29 mouse cellular contexts compared by ENCODE assay signal in the genomic region with DNA sequence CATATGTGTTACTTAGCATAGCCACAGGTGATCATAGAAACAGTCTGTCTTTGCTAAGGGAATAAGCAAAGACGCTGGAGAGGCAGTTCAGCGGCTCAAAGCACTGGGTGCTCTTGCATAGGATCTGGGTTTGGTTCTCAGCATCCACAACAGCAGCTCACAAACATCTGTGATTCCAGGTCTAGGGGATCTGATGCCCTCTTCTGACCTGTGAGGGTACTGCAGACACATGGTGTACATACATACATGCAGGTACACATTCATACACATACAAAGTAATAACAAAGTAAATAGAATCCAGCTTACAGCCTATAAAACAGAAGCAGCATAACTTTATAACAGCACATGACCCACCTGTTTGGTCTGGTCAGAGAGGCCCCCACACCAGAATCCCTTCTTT.
A peak's percentile ranks its signal among the peaks of the same experiment; 100 is the strongest.
DNase-seq lines count a peak whose midpoint lies in the region; ATAC-seq and TF ChIP-seq lines count a peak whose summit lies in the region.
"Had no signal": no experiment of that assay in that cellular context is flagged by ENCODE, and none has a peak within 500 bp of the region (broad histone marks: within the 10 kb centered on the region; RNA-seq: fewer than 3 reads in every experiment).

No protein-coding gene starts in this region.

- TF ChIP-seq CTCF in heart, adult 2 months (IDR thresholded peaks at IDR 0.05), result peak; percentile 41
- peak; percentile 16 for TF ChIP-seq CTCF in liver, postnatal 0 days (IDR thresholded peaks at IDR 0.05; ENCODE audit: low read depth)

- ATAC-seq in heart, embryonic 12.5 days (ENCODE audit: insufficient number of reproducible peaks, low FRiP score), result no peak
- ATAC-seq in liver, postnatal 0 days, result no peak
- no peak for ATAC-seq in liver, embryonic 12.5 days
- ATAC-seq: CD4-positive, CD25-positive, alpha-beta regulatory T cell, adult 4 months; forebrain, embryonic 13.5 days; midbrain, embryonic 13.5 days had no signal

- no peak overlapping the region for H3K27ac ChIP-seq in heart, adult 2 months
- no peak overlapping the region for H3K27ac ChIP-seq in heart, embryonic 12.5 days (ENCODE audit: poor library complexity, severe bottlenecking)
- no peak overlapping the region for H3K27ac ChIP-seq in liver, postnatal 0 days (ENCODE audit: low read depth)
- H3K27ac ChIP-seq in liver, embryonic 12.5 days, result no peak overlapping the region
- H3K27ac ChIP-seq: embryonic facial prominence, embryonic 10.5 days; embryonic facial prominence, embryonic 15.5 days; forebrain, embryonic 13.5 days; heart, embryonic 10.5 days; hindbrain, embryonic 13.5 days; liver, embryonic 15.5 days; macrophage; midbrain, embryonic 13.5 days had no signal

- 100% methylated on average over 2 of the region's 2 CpGs for WGBS in heart, adult 2 months
- 92% methylated on average over 2 of the region's 2 CpGs for WGBS in heart, embryonic 12.5 days
- WGBS in liver, postnatal 0 days (ENCODE audit: insufficient replicate concordance), result 92% methylated on average over 2 of the region's 2 CpGs
- 75% methylated on average over 2 of the region's 2 CpGs for WGBS in liver, embryonic 12.5 days (ENCODE audit: insufficient replicate concordance)

- no peak for TF ChIP-seq EP300 in heart, adult 2 months (IDR thresholded peaks at IDR 0.05; ENCODE audit: insufficient read depth, low read depth, low read length)
- TF ChIP-seq EP300 in liver, postnatal 0 days (IDR thresholded peaks at IDR 0.05; ENCODE audit: low read depth), result no peak

- no peaks in the 10 kb centered on the region for H3K27me3 ChIP-seq in heart, adult 2 months (ENCODE audit: control insufficient read depth, insufficient read depth, low read length)
- no peaks in the 10 kb centered on the region for H3K27me3 ChIP-seq in heart, embryonic 12.5 days (replicated peaks)
- H3K27me3 ChIP-seq in liver, postnatal 0 days (ENCODE audit: insufficient read depth, low read length), result no peaks in the 10 kb centered on the region
- H3K27me3 ChIP-seq in liver, embryonic 12.5 days (replicated peaks), result no peaks in the 10 kb centered on the region
- H3K27me3 ChIP-seq: embryonic facial prominence, embryonic 15.5 days; forebrain, embryonic 13.5 days; hindbrain, embryonic 13.5 days; kidney, embryonic 15.5 days; liver, embryonic 15.5 days; midbrain, embryonic 13.5 days had no signal

- H3K4me2 ChIP-seq in heart, embryonic 12.5 days, result no peak overlapping the region
- no peak overlapping the region for H3K4me2 ChIP-seq in liver, postnatal 0 days (ENCODE audit: low read depth, low read length)
- no peak overlapping the region for H3K4me2 ChIP-seq in liver, embryonic 12.5 days
- H3K4me2 ChIP-seq: embryonic facial prominence, embryonic 15.5 days; forebrain, embryonic 13.5 days; hindbrain, embryonic 13.5 days; kidney, embryonic 15.5 days; liver, embryonic 15.5 days; midbrain, embryonic 13.5 days had no signal

- TF ChIP-seq POLR2A in heart, adult 2 months (IDR thresholded peaks at IDR 0.05; ENCODE audit: insufficient read depth, low read depth, low read length), result no peak

- H3K9ac ChIP-seq in heart, adult 2 months (ENCODE audit: low read depth, low read length), result no peak overlapping the region
- H3K9ac ChIP-seq in heart, embryonic 12.5 days, result no peak overlapping the region
- no peak overlapping the region for H3K9ac ChIP-seq in liver, postnatal 0 days (replicated peaks)
- H3K9ac ChIP-seq in liver, embryonic 12.5 days, result no peak overlapping the region
- H3K9ac ChIP-seq: embryonic facial prominence, embryonic 15.5 days; forebrain, embryonic 13.5 days; hindbrain, embryonic 13.5 days; kidney, embryonic 15.5 days; liver, embryonic 15.5 days; midbrain, embryonic 13.5 days had no signal

- intact Hi-C loops in heart, adult 2 months (cut with DNase I), result loop anchor here (5.0 kb wide), 1 partner anchor 80 kb away; no protein-coding TSS in a partner anchor

- peaks cover 19% of the 10 kb centered on the region for H3K36me3 ChIP-seq in heart, adult 2 months (ENCODE audit: control insufficient read depth, insufficient read depth, low read length)
- peaks cover 20% of the 10 kb centered on the region for H3K36me3 ChIP-seq in heart, embryonic 12.5 days
- H3K36me3 ChIP-seq in liver, postnatal 0 days (replicated peaks; ENCODE audit: insufficient read depth, low read length), result no peaks in the 10 kb centered on the region; the same call in 1 of the 2 replicates
- H3K36me3 ChIP-seq in liver, embryonic 12.5 days, result peaks cover 17% of the 10 kb centered on the region
- H3K36me3 ChIP-seq: midbrain, embryonic 13.5 days had no signal

- peaks cover 11% of the 10 kb centered on the region for H3K4me1 ChIP-seq in heart, adult 2 months (ENCODE audit: control insufficient read depth, insufficient read depth, low read length)
- peaks cover 27% of the 10 kb centered on the region for H3K4me1 ChIP-seq in heart, embryonic 12.5 days (replicated peaks)
- peaks cover 6% of the 10 kb centered on the region; the same call in 1 of the 2 replicates for H3K4me1 ChIP-seq in liver, postnatal 0 days (ENCODE audit: insufficient read depth)
- H3K4me1 ChIP-seq in liver, embryonic 12.5 days, result peaks cover 3% of the 10 kb centered on the region; the same call in 1 of the 2 replicates
- H3K4me1 ChIP-seq: forebrain, embryonic 13.5 days; liver, embryonic 15.5 days; midbrain, embryonic 13.5 days had no signal

- H3K9me3 ChIP-seq in heart, embryonic 12.5 days (replicated peaks), result peaks cover 9% of the 10 kb centered on the region
- H3K9me3 ChIP-seq in liver, postnatal 0 days (ENCODE audit: low read length), result no peaks in the 10 kb centered on the region
- peaks cover 11% of the 10 kb centered on the region for H3K9me3 ChIP-seq in liver, embryonic 12.5 days (replicated peaks)
- H3K9me3 ChIP-seq: embryonic facial prominence, embryonic 15.5 days; heart, embryonic 10.5 days; hindbrain, embryonic 13.5 days; midbrain, embryonic 13.5 days had no signal

- no peak for DNase-seq in heart, adult 2 months
- DNase-seq in liver, postnatal 0 days, result no peak
- peak; percentile 35 for DNase-seq in ZHBTc4 (ENCODE audit: low read depth, low spot score)
- no peak for DNase-seq in ovary, adult 18-20 months (ENCODE audit: low spot score)
- DNase-seq in adrenal gland, postnatal 10 days, result no peak
- DNase-seq: adrenal gland, postnatal 36 days; cerebellum, adult 2 months; cerebellum, postnatal 14 days; gastrocnemius, postnatal 25 days; heart, postnatal 36 days; kidney, adult 18-20 months; kidney, postnatal 36 days; layer of hippocampus, postnatal 36 days; liver; retina, postnatal 1 day; right cerebral cortex, postnatal 14 days; thymus, postnatal 14 days had no signal

- 0 out of 2 replicates have a peak, but pooled peaks cover 1% of the 10 kb centered on the region for H3K79me2 ChIP-seq in heart, adult 2 months (replicated peaks; ENCODE audit: control insufficient read depth, insufficient read depth, low read length)

- no peak overlapping the region for H3K4me3 ChIP-seq in heart, adult 2 months
- no peak overlapping the region for H3K4me3 ChIP-seq in heart, embryonic 12.5 days
- H3K4me3 ChIP-seq in liver, postnatal 0 days (ENCODE audit: low read depth, low read length), result no peak overlapping the region
- H3K4me3 ChIP-seq in liver, embryonic 12.5 days, result no peak overlapping the region
- H3K4me3 ChIP-seq: embryonic facial prominence, embryonic 10.5 days; embryonic facial prominence, embryonic 15.5 days; forebrain, embryonic 13.5 days; heart, embryonic 10.5 days; hindbrain, embryonic 13.5 days; kidney, embryonic 15.5 days; liver, embryonic 15.5 days; midbrain, embryonic 13.5 days had no signal
